Mouse (Mus musculus) ES-E14 (cell line): ENCODE results near the gene Hsd11b2. TPM values are rescaled to one million over a fixed set of nuclear protein-coding genes. Genes with fewer than 3 reads are reported as not detected.

Experiments
- DNase-seq: peaks from one replicate; pipeline ENCODE4 v3.0.0-alpha.2; 2013; ENCODE audit warnings: low read depth, low spot score
- H3K27ac ChIP-seq: 2 replicates; pipeline ENCODE4 v1.5.1; 2012; ENCODE audit warnings: low read depth, mild to moderate bottlenecking, low read length, moderate library complexity, mixed read lengths; ENCODE audit not compliant: poor library complexity, insufficient read depth, severe bottlenecking
- H3K36me3 ChIP-seq: 2 replicates; pipeline ENCODE4 v1.6.1; 2012; ENCODE audit warnings: mild to moderate bottlenecking, low read length, moderate library complexity, mixed read lengths; ENCODE audit not compliant: control insufficient read depth, poor library complexity, insufficient read depth, severe bottlenecking
- H3K4me1 ChIP-seq, 2 experiments: fragments of 150-350 bp in 1 of 2; sonication (generic) in 1 of 2; 2 replicates each; pipeline ENCODE4 v1.6.1; 2012; ENCODE audit warnings: low read length in 2 of 2, mild to moderate bottlenecking in 1 of 2, mixed read lengths in 1 of 2; ENCODE audit not compliant: control insufficient read depth in 2 of 2, insufficient read depth in 2 of 2, poor library complexity in 1 of 2
- H3K4me3 ChIP-seq, 2 experiments: fragments of 150-350 bp in 1 of 2; sonication (generic) in 1 of 2; 2 replicates each; pipeline ENCODE4 v1.5.1; 2012; ENCODE audit warnings: low read length in 2 of 2, low read depth in 1 of 2, mild to moderate bottlenecking in 1 of 2, mixed read lengths in 1 of 2; ENCODE audit not compliant: insufficient read depth in 1 of 2, poor library complexity in 1 of 2, severe bottlenecking in 1 of 2
- H3K9ac ChIP-seq: 2 replicates; pipeline ENCODE4 v1.6.1; 2012; ENCODE audit warnings: low read depth, mild to moderate bottlenecking, low read length, mixed read lengths; ENCODE audit not compliant: poor library complexity, insufficient read depth, severe bottlenecking
- H3K9me3 ChIP-seq: fragments of 150-350 bp; sonication (generic); 2 replicates; pipeline ENCODE4 v1.6.1; 2012; ENCODE audit warnings: low read depth, mild to moderate bottlenecking, low read length; ENCODE audit not compliant: control insufficient read depth, insufficient read depth
- CHD2 ChIP-seq: IDR thresholded peaks from 2 replicates; pipeline ENCODE4 v1.6.1; 2014; ENCODE audit warnings: mild to moderate bottlenecking, low read depth, low read length, inconsistent platforms
- HCFC1 ChIP-seq: IDR thresholded peaks from 2 replicates; pipeline ENCODE4 v1.6.1; 2012; ENCODE audit warnings: low read length, inconsistent platforms, borderline replicate concordance; ENCODE audit not compliant: insufficient read depth
- MAFK ChIP-seq: IDR thresholded peaks from 2 replicates; pipeline ENCODE4 v1.6.1; 2014; ENCODE audit warnings: mild to moderate bottlenecking, low read depth, low read length, inconsistent platforms; ENCODE audit not compliant: insufficient read depth
- ZC3H11A ChIP-seq: IDR thresholded peaks from 2 replicates; pipeline ENCODE4 v1.6.1; 2012; ENCODE audit warnings: low read depth, mild to moderate bottlenecking, inconsistent platforms, low read length, borderline replicate concordance
- ZNF384 ChIP-seq: IDR thresholded peaks from 2 replicates; pipeline ENCODE4 v1.6.1; 2012; ENCODE audit warnings: low read depth, low read length, inconsistent platforms
- in situ Hi-C, 2 experiments: fragments of 600-800 bp; cut with MboI; formaldehyde crosslinking; loops; one replicate each; pipeline ENCODE4 v1.15.1; 2025; ENCODE audit warnings: low sequenced_read_pairs in 2 of 2, inconsistent platforms in 1 of 2; ENCODE audit not compliant: unreplicated experiment in 2 of 2
- total RNA-seq: library from RNA; depleted of rRNA; stranded (reverse); fragments of 300-350 nt; gene quantifications from 2 replicates; pipeline ENCODE4 v1.2.3, GENCODE M21; 2012

Hsd11b2 gene
- total RNA-seq, 1 experiment: 0.67 TPM

DNA sequence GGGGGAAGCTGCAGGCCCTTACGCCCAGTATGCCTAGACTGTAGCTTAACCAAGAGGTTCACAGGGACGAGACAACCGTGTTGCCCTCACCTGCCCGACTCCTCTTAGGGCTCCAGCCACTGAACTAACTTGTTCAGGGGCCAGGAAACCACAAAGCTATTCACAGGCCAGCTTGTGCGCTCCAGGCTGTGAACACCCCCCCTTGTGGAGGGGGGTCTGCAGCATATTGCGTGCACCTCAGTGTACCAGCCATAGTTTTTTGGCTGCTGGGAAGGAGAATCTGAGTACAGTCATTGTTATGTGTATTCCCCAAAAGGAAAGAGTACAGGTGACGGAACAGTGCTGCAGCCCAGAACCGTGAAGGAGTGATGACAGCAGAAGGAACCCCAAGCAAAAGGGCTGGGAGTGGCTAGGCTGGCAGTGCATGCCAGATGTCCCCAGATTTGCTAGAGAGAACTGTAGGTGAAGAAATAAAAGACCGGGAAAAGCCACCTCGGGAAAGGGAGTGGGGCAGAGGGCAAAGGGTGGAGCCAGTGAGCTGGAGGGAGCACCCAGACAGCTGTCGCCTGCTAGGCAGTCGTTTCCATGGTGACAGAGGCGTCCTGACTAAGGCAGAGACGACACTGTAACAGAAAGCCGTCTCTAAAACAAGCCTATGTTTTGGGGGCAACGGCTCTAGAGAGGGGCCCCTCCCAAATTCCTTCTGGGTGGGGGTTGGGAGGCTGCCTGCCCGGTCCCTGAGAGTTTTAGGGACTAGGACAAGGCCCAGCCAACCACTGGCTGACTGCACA, 44.5 kb upstream of the Hsd11b2 start:
- TF ChIP-seq MAFK (no peak), HCFC1 (peak; percentile 15; the same call in 1 of the 2 replicates), ZC3H11A (no peak)
- peaks cover 10 to 39% of the 10 kb centered on the region in 2 experiments for H3K4me1 ChIP-seq
- no peak overlapping the region for H3K27ac ChIP-seq

DNA sequence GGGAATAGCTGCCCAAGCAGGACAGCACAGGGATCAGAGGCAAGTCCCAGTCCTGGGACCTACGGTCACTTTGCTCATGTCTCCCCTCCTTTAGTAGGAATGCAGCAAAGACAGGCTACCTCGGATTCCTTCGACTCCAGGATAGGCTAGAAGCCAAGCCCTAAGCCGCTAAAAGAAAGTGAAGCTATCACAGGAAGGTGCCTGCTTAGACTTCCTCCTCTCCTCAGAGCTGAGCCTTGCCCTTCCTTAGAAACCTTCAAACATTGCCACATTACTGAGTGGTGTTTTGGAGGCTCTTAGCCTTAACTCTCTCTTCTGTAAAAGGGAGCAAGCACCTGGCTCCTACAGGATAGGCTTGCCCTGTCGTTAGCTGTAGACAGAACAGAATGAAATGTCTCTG, 43.9 kb upstream of the Hsd11b2 start:
- no peak overlapping the region for H3K27ac ChIP-seq
- no peaks in the 10 kb centered on the region for H3K36me3 ChIP-seq
- no peak for DNase-seq
- no peaks in the 10 kb centered on the region for H3K9me3 ChIP-seq
- H3K4me1 ChIP-seq: peaks cover 10 to 35% of the 10 kb centered on the region in 2 experiments
- no peak overlapping the region for H3K9ac ChIP-seq
- H3K4me3 ChIP-seq: no peak overlapping the region
- in situ Hi-C loops: no loop called here
- no peak for TF ChIP-seq ZNF384
- no peak for TF ChIP-seq CHD2
- TF ChIP-seq MAFK: no peak
- TF ChIP-seq HCFC1: no peak
- no peak for TF ChIP-seq ZC3H11A

More for the DNA sequence above, 44.5 kb upstream of the Hsd11b2 start:
- no peaks in the 10 kb centered on the region for H3K9me3 ChIP-seq
- no peaks in the 10 kb centered on the region for H3K36me3 ChIP-seq
- peak; percentile 48 for DNase-seq
- H3K9ac ChIP-seq: no peak overlapping the region
- in situ Hi-C loops: no loop called here
- no peak overlapping the region for H3K4me3 ChIP-seq

DNA sequence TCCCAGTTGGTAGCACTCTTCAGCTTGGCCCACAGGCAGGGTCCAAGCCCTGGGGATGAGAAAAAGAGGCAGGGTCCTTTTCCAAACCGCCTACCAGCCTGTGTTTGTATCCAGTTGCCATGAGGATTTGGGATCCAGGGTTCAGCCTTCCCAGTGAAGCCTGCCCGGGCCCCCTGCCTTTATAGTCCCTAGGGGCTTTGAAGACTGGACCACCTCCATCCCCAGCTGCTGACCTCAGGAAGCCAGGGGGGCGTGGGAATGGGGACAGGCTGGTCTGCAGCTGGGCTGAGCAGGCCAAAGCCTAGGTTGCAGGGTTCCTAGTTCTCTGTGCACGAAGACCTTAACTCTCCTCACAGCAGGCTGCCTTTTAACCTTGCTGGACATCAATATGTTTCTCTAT, 43.3 kb upstream of the Hsd11b2 start:
- Histone ChIP-seq H3K9ac (no peak overlapping the region), H3K9me3 (no peaks in the 10 kb centered on the region), H3K36me3 (no peaks in the 10 kb centered on the region), H3K4me1 (peaks cover 10 to 30% of the 10 kb centered on the region in 2 experiments), H3K27ac (no peak overlapping the region), H3K4me3 (no peak overlapping the region)
- in situ Hi-C loops: no loop called here
- DNase-seq: no peak
- no peak for TF ChIP-seq CHD2
- TF ChIP-seq HCFC1: no peak
- no peak for TF ChIP-seq ZC3H11A
- TF ChIP-seq ZNF384: no peak
- TF ChIP-seq MAFK: no peak

DNA sequence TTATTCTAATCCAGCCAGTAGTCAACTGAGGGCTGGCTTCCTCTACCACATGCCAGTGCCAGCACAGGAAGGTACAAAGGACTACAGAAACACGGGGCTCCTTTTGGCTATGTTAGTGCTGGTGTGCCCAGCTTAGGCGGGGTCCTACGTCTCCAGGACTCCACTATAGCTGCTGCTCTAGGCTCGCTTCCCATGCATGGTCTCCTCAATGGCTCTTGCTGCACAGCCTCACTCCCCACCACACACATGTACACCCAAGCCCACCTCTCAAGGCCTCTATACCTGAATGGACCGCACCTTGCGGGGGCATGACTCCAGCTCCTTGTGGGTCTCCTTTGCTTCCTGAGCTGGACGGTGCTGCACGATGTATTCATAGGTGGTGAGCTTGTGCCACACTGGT, 42.8 kb upstream of the Hsd11b2 start:
- peaks cover 12 to 26% of the 10 kb centered on the region in 2 experiments for H3K4me1 ChIP-seq
- H3K9me3 ChIP-seq: no peaks in the 10 kb centered on the region
- H3K27ac ChIP-seq: no peak overlapping the region
- no peak overlapping the region for H3K4me3 ChIP-seq
- TF ChIP-seq ZNF384 (no peak), HCFC1 (no peak), MAFK (no peak), CHD2 (no peak), ZC3H11A (no peak)
- in situ Hi-C loops: no loop called here
- H3K36me3 ChIP-seq: no peaks in the 10 kb centered on the region
- H3K9ac ChIP-seq: no peak overlapping the region
- no peak for DNase-seq
